Mouse (Mus musculus) bone marrow, adult 2 months (tissue): Measurements from ENCODE around the gene Map4k5.

Experiments used
- CTCF ChIP-seq: fragments of 200-500 bp; IDR thresholded peaks from 2 replicates; pipeline ENCODE4 v1.5.1; 2011; ENCODE audit warnings: low read length, control low read depth; ENCODE audit not compliant: control insufficient read depth, insufficient read depth
- POLR2A ChIP-seq: fragments of 200-500 bp; IDR thresholded peaks from 2 replicates; pipeline ENCODE4 v1.6.1; 2011; ENCODE audit warnings: low read depth, mild to moderate bottlenecking, control low read depth, low read length, borderline replicate concordance; ENCODE audit not compliant: control insufficient read depth

- TF ChIP-seq CTCF (no peak), POLR2A (no peak)
These were observed 35.4 kb downstream of the Map4k5 start for GRCm38 (mm10) chr12:69857597-69857996.
